Mouse (Mus musculus) left cerebral cortex, adult 2 months (tissue): ENCODE measurements around the gene Slc16a8. TPM values are rescaled to one million over a fixed set of nuclear protein-coding genes. Genes with fewer than 3 reads are reported as not detected.

ENCODE experiments used
- DNase-seq, 2 experiments: peaks; one replicate each; pipeline ENCODE4 v3.0.0; 2021 to 2022; ENCODE audit warnings: low spot score in 2 of 2, mixed read lengths in 1 of 2; ENCODE audit errors: extremely low spot score in 1 of 2
- H3K27ac ChIP-seq: fragments of 200-600 bp; 2 replicates; pipeline ENCODE4 v1.8.1; 2022
- H3K4me3 ChIP-seq: fragments of 200-600 bp; 2 replicates; pipeline ENCODE4 v1.8.1; 2022
- CTCF ChIP-seq: fragments of 200-600 bp; IDR thresholded peaks from 2 replicates; pipeline ENCODE4 v1.8.1; 2022; ENCODE audit warnings: antibody characterized with exemption, mild to moderate bottlenecking, moderate library complexity
- intact Hi-C: fragments of 180-260 bp; cut with DNase I; formaldehyde crosslinking; loops from one replicate; pipeline ENCODE4 v1.15.1; 2025
- total RNA-seq, 2 experiments: library from RNA; stranded (reverse); gene quantifications; 2 replicates each; pipeline ENCODE4 v1.2.3; 2021

The Slc16a8 gene
- total RNA-seq, 2 experiments from 2014 or later = 0.25 TPM; not detected in 1

GRCm38 (mm10) chr15:79261757-79262156 lies 7.2 kb upstream of the Slc16a8 start:
- no peak for DNase-seq
- intact Hi-C loops = loop anchor here (5.0 kb wide), 1 partner anchor 191 kb away; no protein-coding TSS in a partner anchor
- no peak for TF ChIP-seq CTCF
- Histone ChIP-seq H3K27ac (no peak overlapping the region), H3K4me3 (peak overlapping the region; percentile 47)

- DNase-seq = peak; percentile 37 to 59
- intact Hi-C loops = loop anchor here (5.0 kb wide), 1 partner anchor 191 kb away; no protein-coding TSS in a partner anchor
- Histone ChIP-seq H3K27ac (0 out of 2 replicates have a peak overlapping the region, but pooled peaks have one; percentile 3), H3K4me3 (peak overlapping the region; percentile 47)
- no peak for TF ChIP-seq CTCF
Observed at GRCm38 (mm10) chr15:79261095-79261725, 6.6 kb upstream of the Slc16a8 start.

- intact Hi-C loops = no loop called here
- no peak for DNase-seq
- TF ChIP-seq CTCF = no peak
- no peak overlapping the region for H3K4me3 ChIP-seq
- no peak overlapping the region for H3K27ac ChIP-seq
Observed at GRCm38 (mm10) chr15:79258521-79258920, 4.0 kb upstream of the Slc16a8 start.

- DNase-seq = no peak
- Histone ChIP-seq H3K27ac (no peak overlapping the region), H3K4me3 (peak overlapping the region; percentile 33)
- TF ChIP-seq CTCF = no peak
- intact Hi-C loops = no loop called here
Observed at GRCm38 (mm10) chr15:79252580-79252979, 2.0 kb downstream of the Slc16a8 start.

- peak overlapping the region; percentile 33 for H3K4me3 ChIP-seq
- TF ChIP-seq CTCF = no peak
- peak overlapping the region; percentile 7; the same call in 1 of the 2 replicates for H3K27ac ChIP-seq
- no peak for DNase-seq
- intact Hi-C loops = no loop called here
Observed at GRCm38 (mm10) chr15:79251781-79252491, 2.6 kb downstream of the Slc16a8 start.

- H3K27ac ChIP-seq = no peak overlapping the region
- no peak; the same call in 1 of the 2 replicates for TF ChIP-seq CTCF
- H3K4me3 ChIP-seq = no peak overlapping the region
- no peak for DNase-seq
- intact Hi-C loops = no loop called here
Observed at GRCm38 (mm10) chr15:79251168-79251567, 3.4 kb downstream of the Slc16a8 start.

- no peak overlapping the region for H3K27ac ChIP-seq
- TF ChIP-seq CTCF = no peak
- intact Hi-C loops = no loop called here
- H3K4me3 ChIP-seq = no peak overlapping the region
- DNase-seq = no peak
Observed at GRCm38 (mm10) chr15:79250236-79250635, 4.3 kb downstream of the Slc16a8 start.

- intact Hi-C loops = no loop called here
- no peak overlapping the region for H3K27ac ChIP-seq
- DNase-seq = no peak
- no peak overlapping the region for H3K4me3 ChIP-seq
- no peak for TF ChIP-seq CTCF
Observed at GRCm38 (mm10) chr15:79245321-79245720, 9.2 kb downstream of the Slc16a8 start.

- Histone ChIP-seq H3K4me3 (no peak overlapping the region), H3K27ac (peak overlapping the region; percentile 60)
- DNase-seq = no peak
- intact Hi-C loops = loop anchor here (5.0 kb wide), 1 partner anchor 363 kb away; the partner anchor contains the start of gene Dmc1
- no peak for TF ChIP-seq CTCF
Observed at GRCm38 (mm10) chr15:79244071-79244893, 10.3 kb downstream of the Slc16a8 start.

GRCm38 (mm10) chr15:79243234-79244042 lies 11.1 kb downstream of the Slc16a8 start:
- intact Hi-C loops = loop anchor here (1.0 to 5.0 kb wide), 2 partner anchors 224 to 364 kb away; partner anchors contain the start of gene Dmc1
- H3K27ac ChIP-seq = peak overlapping the region; percentile 60
- no peak; the same call in none of the 2 replicates for TF ChIP-seq CTCF

More at GRCm38 (mm10) chr15:79243234-79244042, 11.1 kb downstream of the Slc16a8 start:
- no peak overlapping the region for H3K4me3 ChIP-seq
- DNase-seq = peak; percentile 95 to 98
